In the genomic region with DNA sequence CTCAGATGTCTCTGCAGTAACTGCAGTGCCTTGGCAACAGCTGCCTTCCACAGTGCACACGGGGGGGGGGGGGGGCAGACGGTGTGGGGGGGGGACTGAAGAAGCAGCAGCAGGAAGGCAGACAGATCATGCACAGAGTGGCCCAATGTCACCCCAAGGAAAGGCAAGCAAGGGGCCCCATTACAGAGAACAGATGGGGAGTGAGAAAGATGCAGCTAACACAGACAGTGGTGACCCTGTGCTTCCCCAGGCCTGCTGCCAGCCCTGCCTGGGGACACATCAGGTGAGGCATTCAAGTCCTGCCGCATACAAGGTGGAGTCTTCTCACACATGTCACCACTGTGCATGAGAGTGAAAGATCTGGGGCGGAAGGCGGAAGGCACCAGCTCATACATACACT, we compare ENCODE assay signal across 18 mouse cellular contexts.
A peak's percentile ranks its signal among the peaks of the same experiment; 100 is the strongest.
DNase-seq lines count a peak whose midpoint lies in the region; ATAC-seq and TF ChIP-seq lines count a peak whose summit lies in the region.
"Had no signal": no experiment of that assay in that cellular context is flagged by ENCODE, and none has a peak within 500 bp of the region (broad histone marks: within the 10 kb centered on the region; RNA-seq: fewer than 3 reads in every experiment).

No protein-coding gene starts in this region.

- H3K27ac ChIP-seq in forebrain, embryonic 12.5 days, result no peak overlapping the region
- no peak overlapping the region for H3K27ac ChIP-seq in forebrain, embryonic 10.5 days
- H3K27ac ChIP-seq in heart, postnatal 0 days (ENCODE audit: low read depth), result peak overlapping the region; percentile 16; the same call in 1 of the 2 replicates
- no peak overlapping the region for H3K27ac ChIP-seq in heart, embryonic 10.5 days
- peak overlapping the region; percentile 4; the same call in 1 of the 2 replicates for H3K27ac ChIP-seq in cortical plate, adult 2 months (ENCODE audit: insufficient read depth, low read length)
- H3K27ac ChIP-seq in kidney, embryonic 15.5 days, result no peak overlapping the region
- H3K27ac ChIP-seq in liver, postnatal 0 days (ENCODE audit: low read depth), result no peak overlapping the region
- H3K27ac ChIP-seq: forebrain, embryonic 15.5 days; limb, embryonic 13.5 days; liver, embryonic 14.5 days; stomach, embryonic 15.5 days had no signal

- no peaks in the 10 kb centered on the region for H3K27me3 ChIP-seq in forebrain, embryonic 12.5 days
- H3K27me3 ChIP-seq in forebrain, embryonic 10.5 days (ENCODE audit: poor library complexity, severe bottlenecking), result no peaks in the 10 kb centered on the region
- no peaks in the 10 kb centered on the region for H3K27me3 ChIP-seq in heart, postnatal 0 days (ENCODE audit: control insufficient read depth, insufficient read depth, low read length)
- no peaks in the 10 kb centered on the region for H3K27me3 ChIP-seq in heart, embryonic 10.5 days (ENCODE audit: insufficient read depth, poor library complexity, severe bottlenecking)
- H3K27me3 ChIP-seq in kidney, embryonic 15.5 days, result no peaks in the 10 kb centered on the region
- H3K27me3 ChIP-seq in liver, postnatal 0 days (ENCODE audit: insufficient read depth, low read length), result no peaks in the 10 kb centered on the region
- H3K27me3 ChIP-seq: forebrain, embryonic 15.5 days; limb, embryonic 13.5 days; stomach, embryonic 15.5 days had no signal

- TF ChIP-seq EP300 in heart, postnatal 0 days (IDR thresholded peaks at IDR 0.05; ENCODE audit: low read depth), result no peak
- TF ChIP-seq EP300 in liver, postnatal 0 days (IDR thresholded peaks at IDR 0.05; ENCODE audit: low read depth), result no peak

- H3K4me2 ChIP-seq in forebrain, embryonic 12.5 days, result no peak overlapping the region
- no peak overlapping the region for H3K4me2 ChIP-seq in heart, postnatal 0 days (ENCODE audit: low read depth, low read length)
- no peak overlapping the region for H3K4me2 ChIP-seq in kidney, embryonic 15.5 days
- H3K4me2 ChIP-seq in liver, postnatal 0 days (ENCODE audit: low read depth, low read length), result no peak overlapping the region
- H3K4me2 ChIP-seq: forebrain, embryonic 15.5 days; limb, embryonic 13.5 days; stomach, embryonic 15.5 days had no signal

- no peak overlapping the region for H3K4me3 ChIP-seq in forebrain, embryonic 12.5 days (replicated peaks)
- H3K4me3 ChIP-seq in forebrain, embryonic 10.5 days, result no peak overlapping the region
- no peak overlapping the region for H3K4me3 ChIP-seq in heart, postnatal 0 days (ENCODE audit: low read depth, low read length)
- no peak overlapping the region for H3K4me3 ChIP-seq in heart, embryonic 10.5 days
- no peak overlapping the region for H3K4me3 ChIP-seq in cortical plate, adult 2 months (ENCODE audit: insufficient read depth, low read length)
- no peak overlapping the region for H3K4me3 ChIP-seq in kidney, embryonic 15.5 days (replicated peaks)
- no peak overlapping the region for H3K4me3 ChIP-seq in liver, postnatal 0 days (ENCODE audit: low read depth, low read length)
- H3K4me3 ChIP-seq: forebrain, embryonic 15.5 days; limb, embryonic 13.5 days; stomach, embryonic 15.5 days had no signal

- peaks cover 5% of the 10 kb centered on the region; the same call in 1 of the 2 replicates for H3K9me3 ChIP-seq in forebrain, embryonic 12.5 days
- H3K9me3 ChIP-seq in forebrain, embryonic 10.5 days, result peaks cover 13% of the 10 kb centered on the region; the same call in 1 of the 2 replicates
- 0 out of 2 replicates have a peak, but pooled peaks cover 9% of the 10 kb centered on the region for H3K9me3 ChIP-seq in heart, postnatal 0 days (replicated peaks; ENCODE audit: control insufficient read depth, low read length)
- H3K9me3 ChIP-seq in heart, embryonic 10.5 days, result no peaks in the 10 kb centered on the region
- H3K9me3 ChIP-seq in kidney, embryonic 15.5 days (replicated peaks), result 0 out of 2 replicates have a peak, but pooled peaks cover 2% of the 10 kb centered on the region
- no peaks in the 10 kb centered on the region for H3K9me3 ChIP-seq in liver, postnatal 0 days (ENCODE audit: low read length)
- H3K9me3 ChIP-seq: forebrain, embryonic 15.5 days; stomach, embryonic 15.5 days had no signal

- H3K4me1 ChIP-seq in forebrain, embryonic 12.5 days, result peaks cover 10% of the 10 kb centered on the region
- H3K4me1 ChIP-seq in forebrain, embryonic 10.5 days, result peaks cover 23% of the 10 kb centered on the region
- H3K4me1 ChIP-seq in heart, postnatal 0 days (ENCODE audit: control insufficient read depth, insufficient read depth), result no peaks in the 10 kb centered on the region
- H3K4me1 ChIP-seq in heart, embryonic 10.5 days, result peaks cover 21% of the 10 kb centered on the region
- H3K4me1 ChIP-seq in cortical plate, adult 2 months (ENCODE audit: control insufficient read depth, insufficient read depth, low read length), result peaks cover 12% of the 10 kb centered on the region
- H3K4me1 ChIP-seq in kidney, embryonic 15.5 days, result peaks cover 8% of the 10 kb centered on the region; the same call in 1 of the 2 replicates
- peaks cover 4% of the 10 kb centered on the region for H3K4me1 ChIP-seq in liver, postnatal 0 days (ENCODE audit: insufficient read depth)
- H3K4me1 ChIP-seq: stomach, embryonic 15.5 days had no signal

- TF ChIP-seq CTCF in heart, postnatal 0 days (IDR thresholded peaks at IDR 0.05; ENCODE audit: low read depth), result no peak
- no peak for TF ChIP-seq CTCF in cortical plate, adult 2 months (IDR thresholded peaks at IDR 0.05; ENCODE audit: extremely low read depth, insufficient read depth, low read length)
- no peak for TF ChIP-seq CTCF in liver, postnatal 0 days (IDR thresholded peaks at IDR 0.05; ENCODE audit: low read depth)

- 66% methylated on average over 4 of the region's 5 CpGs for WGBS in forebrain, embryonic 12.5 days
- 70% methylated on average over 5 of the region's 5 CpGs for WGBS in forebrain, embryonic 10.5 days
- 53% methylated on average over 4 of the region's 5 CpGs for WGBS in heart, postnatal 0 days
- 48% methylated on average over 5 of the region's 5 CpGs for WGBS in heart, embryonic 10.5 days
- 66% methylated on average over 5 of the region's 5 CpGs for WGBS in kidney, embryonic 15.5 days
- 64% methylated on average over 5 of the region's 5 CpGs for WGBS in liver, postnatal 0 days (ENCODE audit: insufficient replicate concordance)

- H3K9ac ChIP-seq in forebrain, embryonic 12.5 days, result no peak overlapping the region
- H3K9ac ChIP-seq in heart, postnatal 0 days (replicated peaks; ENCODE audit: low read depth, low read length), result no peak overlapping the region
- no peak overlapping the region for H3K9ac ChIP-seq in kidney, embryonic 15.5 days
- no peak overlapping the region for H3K9ac ChIP-seq in liver, postnatal 0 days (replicated peaks)
- H3K9ac ChIP-seq: forebrain, embryonic 15.5 days; limb, embryonic 13.5 days; liver, embryonic 14.5 days; stomach, embryonic 15.5 days had no signal

- DNase-seq in forebrain, embryonic 10.5 days (ENCODE audit: extremely low spot score, low spot score), result no peak
- DNase-seq in heart, postnatal 0 days (ENCODE audit: low spot score), result no peak
- no peak for DNase-seq in heart, embryonic 10.5 days (ENCODE audit: low spot score)
- peak; percentile 18 for DNase-seq in retina, embryonic 14.5 days (ENCODE audit: low spot score)
- DNase-seq in liver, postnatal 0 days, result no peak
- DNase-seq: cerebellum, postnatal 14 days; kidney, adult 8-10 months; kidney, postnatal 36 days; right cerebral cortex, adult 18-20 months had no signal

- TF ChIP-seq POLR2A in cortical plate, adult 2 months (IDR thresholded peaks at IDR 0.05; ENCODE audit: extremely low read depth, insufficient read depth, low read length), result no peak

- H3K36me3 ChIP-seq in forebrain, embryonic 12.5 days (replicated peaks), result no peaks in the 10 kb centered on the region
- H3K36me3 ChIP-seq in forebrain, embryonic 10.5 days (replicated peaks), result no peaks in the 10 kb centered on the region
- peaks cover 13% of the 10 kb centered on the region; the same call in 1 of the 2 replicates for H3K36me3 ChIP-seq in heart, postnatal 0 days (replicated peaks; ENCODE audit: control insufficient read depth, insufficient read depth, low read length)
- H3K36me3 ChIP-seq in heart, embryonic 10.5 days, result no peaks in the 10 kb centered on the region; the same call in 1 of the 2 replicates
- no peaks in the 10 kb centered on the region for H3K36me3 ChIP-seq in kidney, embryonic 15.5 days
- peaks cover 13% of the 10 kb centered on the region for H3K36me3 ChIP-seq in liver, postnatal 0 days (replicated peaks; ENCODE audit: insufficient read depth, low read length)
- H3K36me3 ChIP-seq: forebrain, embryonic 15.5 days; limb, embryonic 13.5 days; stomach, embryonic 15.5 days had no signal

- ATAC-seq in forebrain, embryonic 12.5 days (ENCODE audit: low FRiP score), result 0 out of 2 replicates have a peak, but pooled peaks have one; percentile 10
- 0 out of 2 replicates have a peak, but pooled peaks have one; percentile 17 for ATAC-seq in heart, postnatal 0 days (ENCODE audit: insufficient read depth, low read depth)
- ATAC-seq in kidney, embryonic 15.5 days (replicated peaks; ENCODE audit: low FRiP score), result no peak
- ATAC-seq in liver, postnatal 0 days, result no peak
- ATAC-seq: forebrain, embryonic 15.5 days; inflammation-experienced regulatory T-cells, adult 6 months; lung, postnatal 0 days had no signal

Comparison
In these comparisons a context has a peak if more than half of its experiments do, and no peak if none do; other contexts are left out.
1. H3K27ac ChIP-seq: peak in heart, postnatal 0 days (single experiment) and cortical plate, adult 2 months (single experiment); none in forebrain, embryonic 12.5 days (single experiment), forebrain, embryonic 10.5 days (single experiment), heart, embryonic 10.5 days (single experiment), kidney, embryonic 15.5 days (single experiment) and liver, postnatal 0 days (single experiment).
2. ATAC-seq: peak in forebrain, embryonic 12.5 days (single experiment) and heart, postnatal 0 days (single experiment); none in kidney, embryonic 15.5 days (single experiment) and liver, postnatal 0 days (single experiment).